In the genomic region with DNA sequence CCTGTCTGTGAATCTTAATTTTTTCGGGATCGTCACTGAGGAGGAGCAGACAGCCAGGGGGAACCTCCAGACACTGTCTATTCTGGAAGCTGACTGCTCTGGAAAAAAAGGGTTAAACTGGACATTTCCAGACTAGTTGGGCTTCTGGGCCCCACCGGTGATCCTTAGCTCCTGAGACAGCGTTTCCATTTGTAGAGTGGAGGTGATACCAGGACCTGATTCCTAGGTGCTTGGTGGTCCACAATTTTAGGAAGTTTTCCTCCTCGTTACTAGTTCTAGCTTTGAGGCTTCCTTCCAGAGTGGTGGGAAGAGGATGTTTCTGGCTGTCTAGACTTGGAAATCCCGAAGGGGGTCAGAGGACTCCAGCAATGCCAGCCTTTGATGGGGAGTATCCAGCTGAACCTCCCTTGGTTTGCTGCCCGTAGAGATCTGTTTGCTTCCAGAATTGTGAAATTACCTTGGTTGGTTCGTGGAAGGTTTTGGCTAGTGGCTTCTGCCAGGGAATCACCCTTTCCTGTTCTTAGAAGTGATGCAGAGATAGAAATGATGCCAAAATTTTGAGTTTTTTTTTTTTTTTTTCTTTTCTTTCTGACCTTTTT, we compare ENCODE assay signal across 8 mouse cellular contexts. TPM values are rescaled to one million over a fixed set of nuclear protein-coding genes. Genes with fewer than 3 reads are reported as not detected.
DNase-seq lines count a peak whose midpoint lies in the region; ATAC-seq and TF ChIP-seq lines count a peak whose summit lies in the region.

No protein-coding gene starts in this region.

- no peaks in the 10 kb centered on the region for H3K9me3 ChIP-seq in CH12.LX (replicated peaks; ENCODE audit: low read length)
- H3K9me3 ChIP-seq in forebrain, embryonic 14.5 days (replicated peaks; ENCODE audit: control insufficient read depth, low read length), result no peaks in the 10 kb centered on the region
- H3K9me3 ChIP-seq in liver, embryonic 15.5 days (replicated peaks), result no peaks in the 10 kb centered on the region

- peak overlapping the region; percentile 94 for H3K27ac ChIP-seq in heart, adult 2 months
- H3K27ac ChIP-seq in CH12.LX (ENCODE audit: insufficient read depth, low read depth), result no peak overlapping the region; the same call in 1 of the 2 replicates
- peak overlapping the region; percentile 76; the same call in 1 of the 2 replicates for H3K27ac ChIP-seq in forebrain, embryonic 14.5 days (ENCODE audit: low read depth, low read length)
- peak overlapping the region; percentile 88 for H3K27ac ChIP-seq in liver, embryonic 15.5 days (replicated peaks)

- no peak for TF ChIP-seq RAD21 in CH12.LX (IDR thresholded peaks at IDR 0.05; ENCODE audit: low read depth, low read length)

- dilution Hi-C loops in CH12.LX (cut with MboI; ENCODE audit: extremely low pct_ligation_motif_present, extremely low pct_unique_long_range_greater_than_20kb, low sequenced_read_pairs), result no loop called here

- intact Hi-C loops in heart, adult 2 months (cut with DNase I), result no loop called here
- intact Hi-C loops in heart, postnatal 14 days (cut with DNase I), result loop anchor here (2.0 kb wide), 1 partner anchor 22 kb away; no protein-coding TSS in a partner anchor

- peaks cover 1% of the 10 kb centered on the region for H3K79me2 ChIP-seq in heart, adult 2 months (replicated peaks; ENCODE audit: control insufficient read depth, insufficient read depth, low read length)
- H3K79me2 ChIP-seq in CH12.LX (replicated peaks; ENCODE audit: control insufficient read depth, extremely low read depth, insufficient read depth, poor library complexity, severe bottlenecking), result peaks cover 50% of the 10 kb centered on the region

- peak overlapping the region; percentile 98 for H3K4me2 ChIP-seq in CH12.LX (ENCODE audit: insufficient read depth, low read depth, poor library complexity, severe bottlenecking)
- peak overlapping the region; percentile 84 for H3K4me2 ChIP-seq in forebrain, embryonic 14.5 days (ENCODE audit: low read length)
- H3K4me2 ChIP-seq in liver, embryonic 15.5 days, result peak overlapping the region; percentile 89

- H3K27me3 ChIP-seq in heart, adult 2 months (ENCODE audit: control insufficient read depth, insufficient read depth, low read length), result no peaks in the 10 kb centered on the region
- no peaks in the 10 kb centered on the region for H3K27me3 ChIP-seq in CH12.LX (replicated peaks)
- H3K27me3 ChIP-seq in forebrain, embryonic 14.5 days (replicated peaks; ENCODE audit: control insufficient read depth, insufficient read depth, low read length), result no peaks in the 10 kb centered on the region
- H3K27me3 ChIP-seq in liver, embryonic 15.5 days, result 0 out of 2 replicates have a peak, but pooled peaks cover 5% of the 10 kb centered on the region

- ATAC-seq in forebrain, embryonic 14.5 days, result no peak
- ATAC-seq in liver, embryonic 15.5 days (ENCODE audit: insufficient read depth), result no peak

- 3% methylated on average over 8 of the region's 8 CpGs for WGBS in heart, adult 2 months
- 13% methylated on average over 8 of the region's 8 CpGs for WGBS in forebrain, embryonic 14.5 days
- 2% methylated on average over 8 of the region's 8 CpGs for WGBS in liver, embryonic 15.5 days (ENCODE audit: insufficient replicate concordance)

- TF ChIP-seq POLR2A in heart, adult 2 months (IDR thresholded peaks at IDR 0.05; ENCODE audit: insufficient read depth, low read depth, low read length), result no peak
- TF ChIP-seq POLR2A in CH12.LX (IDR thresholded peaks at IDR 0.05; ENCODE audit: low read depth, low read length), result no peak

- no peaks in the 10 kb centered on the region for H3K36me3 ChIP-seq in heart, adult 2 months (ENCODE audit: control insufficient read depth, insufficient read depth, low read length)
- peaks cover 9 to 17% of the 10 kb centered on the region in 2 experiments for H3K36me3 ChIP-seq in CH12.LX (replicated peaks in 1 of 2; ENCODE audit: control insufficient read depth in 1 of 2, insufficient read depth in 1 of 2, low read length in 1 of 2)
- no peaks in the 10 kb centered on the region for H3K36me3 ChIP-seq in forebrain, embryonic 14.5 days (ENCODE audit: control insufficient read depth, insufficient read depth, low read length)
- H3K36me3 ChIP-seq in liver, embryonic 15.5 days (replicated peaks), result 0 out of 2 replicates have a peak, but pooled peaks cover 3% of the 10 kb centered on the region

- peaks cover 14% of the 10 kb centered on the region for H3K4me1 ChIP-seq in heart, adult 2 months (ENCODE audit: control insufficient read depth, insufficient read depth, low read length)
- peaks cover 5 to 65% of the 10 kb centered on the region in 2 experiments; a peak in 2 of 4 replicates for H3K4me1 ChIP-seq in CH12.LX (ENCODE audit: control insufficient read depth in 1 of 2, insufficient read depth in 2 of 2)
- H3K4me1 ChIP-seq in forebrain, embryonic 14.5 days (ENCODE audit: control insufficient read depth, insufficient read depth, low read length), result peaks cover 18% of the 10 kb centered on the region
- peaks cover 66% of the 10 kb centered on the region for H3K4me1 ChIP-seq in liver, embryonic 15.5 days (replicated peaks)

- DNase-seq in heart, adult 2 months, result no peak
- DNase-seq in heart, postnatal 14 days, result no peak
- DNase-seq in CH12.LX (ENCODE audit: extremely low read depth), result no peak
- no peak for DNase-seq in forebrain, embryonic 14.5 days (ENCODE audit: low spot score)
- DNase-seq in frontal cortex, postnatal 36 days (ENCODE audit: low spot score in 2 of 2), result no peak
- DNase-seq in cerebellum, adult 9-10 months, result no peak
- DNase-seq in spleen, adult 12 weeks (ENCODE audit: low spot score), result no peak

- TF ChIP-seq CTCF in heart, adult 2 months (IDR thresholded peaks at IDR 0.05), result no peak
- TF ChIP-seq CTCF in CH12.LX (conservative IDR thresholded peaks at IDR 0.05 in 1 of 2, IDR thresholded peaks at IDR 0.05 in 1 of 2; ENCODE audit: low read depth in 2 of 2, low read length in 2 of 2), result no peak

- no peak for TF ChIP-seq EP300 in heart, adult 2 months (IDR thresholded peaks at IDR 0.05; ENCODE audit: insufficient read depth, low read depth, low read length)
- no peak for TF ChIP-seq EP300 in CH12.LX (IDR thresholded peaks at IDR 0.05; ENCODE audit: low read length)

- H3K4me3 ChIP-seq in heart, adult 2 months, result peak overlapping the region; percentile 91
- H3K4me3 ChIP-seq in CH12.LX (replicated peaks in 1 of 3; ENCODE audit: low read depth in 2 of 3, low read length in 2 of 3, poor library complexity in 1 of 3), result peak overlapping the region; percentile 88 to 99 (median 99)
- H3K4me3 ChIP-seq in forebrain, embryonic 14.5 days (ENCODE audit: low read depth, low read length), result peak overlapping the region; percentile 96
- peak overlapping the region; percentile 92 for H3K4me3 ChIP-seq in liver, embryonic 15.5 days (replicated peaks)

- H3K9ac ChIP-seq in heart, adult 2 months (ENCODE audit: low read depth, low read length), result peak overlapping the region; percentile 96
- peak overlapping the region; percentile 97 for H3K9ac ChIP-seq in CH12.LX (ENCODE audit: insufficient read depth, low read depth)
- H3K9ac ChIP-seq in forebrain, embryonic 14.5 days (ENCODE audit: low read length), result peak overlapping the region; percentile 96
- H3K9ac ChIP-seq in liver, embryonic 15.5 days, result peak overlapping the region; percentile 94

- in situ Hi-C loops in CH12.LX (cut with MboI; ENCODE audit: low pct_ligation_motif_present, low pct_unique_long_range_greater_than_20kb, low sequenced_read_pairs), result loop anchor here (5.0 kb wide), 1 partner anchor 138 kb away; a partner anchor contains a TSS

RNA-seq across cellular contexts. Expression of a gene that starts 0.9 kb away (rescaled TPM):
- 10 to 100 TPM; 17.4 to 17.5 TPM for total RNA-seq in heart, adult 2 months (2021)
- 28.1 and 29.9 TPM in 2 replicates for polyA plus RNA-seq in heart, adult 2 months (2012; rRNA removed)
- total RNA-seq in heart, postnatal 14 days (2021), result 10 to 100 TPM; 20.2 to 21.6 TPM
- 27.9 and 31.8 TPM in 2 replicates for total RNA-seq in CH12.LX (2012; rRNA removed)
- 22.1 and 23.4 TPM in 2 replicates for total RNA-seq in CH12.LX (2014; rRNA removed)
- 43.5 and 54.0 TPM in 2 replicates for polyA plus RNA-seq in CH12.LX (2012; ENCODE audit: insufficient read length, low read depth)
- polyA plus RNA-seq in forebrain, embryonic 14.5 days (2014; fragmentation: Nextera tagmentation; extraction: Ambion mirVana), result 14.9 and 19.7 TPM in 2 replicates
- polyA plus RNA-seq in liver, embryonic 15.5 days (2015; fragmentation: Nextera tagmentation; extraction: Ambion mirVana), result 9.9 and 12.5 TPM in 2 replicates

RNA-seq across cellular contexts. Expression of a gene that starts 12.1 kb away (rescaled TPM):
- total RNA-seq in heart, adult 2 months (2021), result not detected
- not detected in 2 replicates for polyA plus RNA-seq in heart, adult 2 months (2012; rRNA removed)
- not detected for total RNA-seq in heart, postnatal 14 days (2021)
- total RNA-seq in CH12.LX (2012; rRNA removed) (not detected in 2 replicates), CH12.LX (2014; rRNA removed) (not detected in 2 replicates)
- not detected in 2 replicates for polyA plus RNA-seq in CH12.LX (2012; ENCODE audit: insufficient read length, low read depth)
- polyA plus RNA-seq in forebrain, embryonic 14.5 days (2014; fragmentation: Nextera tagmentation; extraction: Ambion mirVana), result not detected in 2 replicates
- polyA plus RNA-seq in liver, embryonic 15.5 days (2015; fragmentation: Nextera tagmentation; extraction: Ambion mirVana), result 0.30 TPM in 1 of 2 replicates, not detected in the other

RNA-seq across cellular contexts. Expression of a gene that starts 19.4 kb away (rescaled TPM):
- under 1 TPM; 0.16 to 0.30 TPM for total RNA-seq in heart, adult 2 months (2021)
- polyA plus RNA-seq in heart, adult 2 months (2012; rRNA removed), result 0.43 and 1.00 TPM in 2 replicates
- total RNA-seq in heart, postnatal 14 days (2021), result under 1 TPM in 1 of 2 experiments, not detected in 1; 0.12 TPM
- 2.2 and 3.9 TPM in 2 replicates for total RNA-seq in CH12.LX (2012; rRNA removed)
- total RNA-seq in CH12.LX (2014; rRNA removed), result 0.23 and 0.32 TPM in 2 replicates
- polyA plus RNA-seq in CH12.LX (2012; ENCODE audit: insufficient read length, low read depth), result 0.33 and 0.35 TPM in 2 replicates
- 105 and 136 TPM in 2 replicates for polyA plus RNA-seq in forebrain, embryonic 14.5 days (2014; fragmentation: Nextera tagmentation; extraction: Ambion mirVana)
- 0.07 and 0.16 TPM in 2 replicates for polyA plus RNA-seq in liver, embryonic 15.5 days (2015; fragmentation: Nextera tagmentation; extraction: Ambion mirVana)

RNA-seq across cellular contexts. Expression of a gene that starts 20.2 kb away (rescaled TPM):
- total RNA-seq in heart, adult 2 months (2021), result 100 to 1,000 TPM in 1 of 2 experiments, 10 to 100 TPM in 1; 100.0 to 110 TPM
- polyA plus RNA-seq in heart, adult 2 months (2012; rRNA removed), result 125 and 147 TPM in 2 replicates
- 100 to 1,000 TPM; 134 TPM for total RNA-seq in heart, postnatal 14 days (2021)
- total RNA-seq in CH12.LX (2012; rRNA removed) (4.4 and 5.5 TPM in 2 replicates), CH12.LX (2014; rRNA removed) (1.8 and 2.1 TPM in 2 replicates)
- 4.8 and 5.1 TPM in 2 replicates for polyA plus RNA-seq in CH12.LX (2012; ENCODE audit: insufficient read length, low read depth)
- polyA plus RNA-seq in forebrain, embryonic 14.5 days (2014; fragmentation: Nextera tagmentation; extraction: Ambion mirVana), result 22.4 and 31.3 TPM in 2 replicates
- 10.8 and 13.8 TPM in 2 replicates for polyA plus RNA-seq in liver, embryonic 15.5 days (2015; fragmentation: Nextera tagmentation; extraction: Ambion mirVana)

RNA-seq across cellular contexts. Expression of a gene that starts 25.6 kb away (rescaled TPM):
- total RNA-seq in heart, adult 2 months (2021), result 10 to 100 TPM; 20.3 to 21.5 TPM
- polyA plus RNA-seq in heart, adult 2 months (2012; rRNA removed), result 14.0 and 14.6 TPM in 2 replicates
- total RNA-seq in heart, postnatal 14 days (2021), result 10 to 100 TPM; 15.9 to 16.2 TPM
- 102 and 105 TPM in 2 replicates for total RNA-seq in CH12.LX (2012; rRNA removed)
- 67.6 and 69.1 TPM in 2 replicates for total RNA-seq in CH12.LX (2014; rRNA removed)
- polyA plus RNA-seq in CH12.LX (2012; ENCODE audit: insufficient read length, low read depth), result 94.8 and 100.0 TPM in 2 replicates
- polyA plus RNA-seq in forebrain, embryonic 14.5 days (2014; fragmentation: Nextera tagmentation; extraction: Ambion mirVana), result 36.5 and 37.7 TPM in 2 replicates
- 22.8 and 25.2 TPM in 2 replicates for polyA plus RNA-seq in liver, embryonic 15.5 days (2015; fragmentation: Nextera tagmentation; extraction: Ambion mirVana)

Comparison
In these comparisons a context has a peak if more than half of its experiments do, and no peak if none do; other contexts are left out.
1. RNA of a gene that starts 19.4 kb away (polyA plus RNA-seq): 105 to 136 TPM in forebrain, embryonic 14.5 days; 0.43 to 1.00 TPM in heart, adult 2 months, 0.33 to 0.35 TPM in CH12.LX and 0.07 to 0.16 TPM in liver, embryonic 15.5 days; every median in the first group is over 10 times any median in the second.
2. Peak in every context shown above with its lines, with median percentiles within 50 percentile points of each other: H3K4me3 ChIP-seq, H3K9ac ChIP-seq and H3K4me2 ChIP-seq.